Mouse (Mus musculus) brain, adult 2 months (tissue): ENCODE data around the gene Pth.
A peak's percentile ranks its signal among the peaks of the same experiment; 100 is the strongest.

Experiments used
- DNase-seq: peaks from one replicate; pipeline ENCODE4 v3.0.0; 2011; ENCODE audit warnings: low read depth, low spot score

The Pth gene

GRCm38 (mm10) chr7:113388470-113388869 lies at the start of gene Pth:
TSS of gene Pth (minus strand) at chr7:113388570.
- DNase-seq = no peak

DNA sequence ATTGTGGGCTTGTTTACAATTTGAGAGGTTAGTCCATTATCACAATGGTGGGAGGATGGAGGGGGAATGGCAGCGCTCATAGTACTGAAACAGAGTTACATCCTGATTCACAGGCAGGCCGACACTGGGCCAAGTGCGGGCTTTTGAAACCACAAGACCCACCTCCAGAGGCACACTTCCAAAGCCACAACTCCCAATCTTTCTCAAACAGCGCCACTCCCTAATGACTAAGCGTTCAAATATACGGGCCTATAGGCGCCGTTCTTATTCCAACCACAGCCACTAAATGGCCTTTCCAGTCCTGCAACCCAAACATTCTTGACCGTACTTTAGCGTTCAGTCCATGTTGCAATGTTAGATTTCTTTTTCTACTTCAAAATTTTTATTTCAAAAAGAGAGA lies 47.9 kb upstream of the Pth start:
- no peak for DNase-seq

DNA sequence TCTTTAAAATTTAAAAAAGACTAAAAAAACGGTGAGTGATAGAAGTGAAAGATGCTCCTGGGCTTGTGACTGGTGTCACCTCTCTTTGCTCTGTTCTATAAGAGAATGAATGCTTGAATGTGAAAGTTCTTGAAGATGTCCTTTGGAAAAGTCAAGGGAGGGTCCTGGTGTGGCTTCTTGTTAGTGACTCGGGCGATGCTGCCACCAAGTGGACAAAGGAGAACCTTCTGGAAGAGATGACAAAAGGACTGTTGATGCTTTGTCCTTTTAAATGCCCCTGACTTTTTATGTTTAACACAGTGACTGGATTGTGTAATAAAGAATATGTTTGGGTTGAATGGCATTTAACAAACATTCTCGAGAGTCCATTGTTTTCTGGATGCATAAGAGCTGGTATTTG lies 45.9 kb upstream of the Pth start:
- peak; percentile 79 for DNase-seq

DNA sequence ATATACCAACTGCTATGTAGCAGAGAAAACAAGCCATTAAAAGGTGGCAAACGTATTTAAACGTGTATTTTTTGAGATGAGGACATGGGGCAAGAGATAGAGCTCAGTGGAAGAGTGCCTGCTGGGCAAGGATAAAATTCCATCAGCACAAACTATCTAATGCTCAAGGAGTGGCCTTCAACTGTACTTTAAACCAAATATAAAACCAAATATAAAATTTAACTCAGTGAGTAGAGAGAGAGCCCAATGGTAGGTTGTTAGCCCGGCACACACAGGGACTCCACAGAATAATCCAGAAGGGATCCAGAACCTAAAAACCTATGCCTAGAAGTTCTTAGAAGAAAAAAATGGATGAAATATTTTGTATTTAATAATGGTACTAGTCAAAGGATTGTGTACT lies 45.1 kb upstream of the Pth start:
- DNase-seq = no peak

DNA sequence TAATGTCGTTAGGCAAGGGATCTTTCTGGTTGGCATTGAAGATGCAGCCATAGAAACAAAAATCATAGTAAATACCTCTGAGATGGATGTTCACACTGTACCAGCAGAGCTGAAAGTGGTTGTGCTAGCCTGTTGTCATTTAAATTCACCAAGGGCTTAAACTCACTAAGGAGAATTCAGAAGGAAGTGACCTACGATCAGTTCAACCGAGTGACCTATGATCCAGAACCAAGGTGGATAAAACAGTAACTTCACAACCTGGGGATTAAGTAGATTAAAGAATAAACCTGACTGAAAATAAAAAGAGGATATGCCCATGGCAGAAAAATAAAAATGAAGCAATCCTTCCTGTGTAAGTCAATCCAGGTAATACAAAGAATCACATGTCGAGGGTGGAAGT lies 44.5 kb upstream of the Pth start:
- no peak for DNase-seq

DNA sequence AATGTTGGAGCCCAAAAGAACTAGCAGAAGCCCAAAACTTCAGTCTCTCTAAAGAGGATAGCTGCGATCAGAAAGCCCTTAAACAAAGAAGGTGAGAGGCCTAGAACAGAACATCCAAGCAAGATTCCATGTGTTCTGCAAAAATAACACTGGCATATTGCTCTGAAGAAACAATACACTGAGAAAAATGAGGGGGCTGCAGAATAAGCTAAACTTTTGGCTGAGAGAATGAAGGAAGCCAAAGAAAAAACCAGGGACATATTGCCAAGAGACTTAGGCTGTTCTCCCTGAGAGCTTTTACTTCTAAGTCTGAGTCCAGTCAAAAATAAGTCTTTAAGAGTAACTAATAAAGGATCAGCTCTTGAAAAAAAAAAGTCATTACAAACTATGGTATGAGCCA lies 32.4 kb upstream of the Pth start:
- DNase-seq = peak; percentile 69

DNA sequence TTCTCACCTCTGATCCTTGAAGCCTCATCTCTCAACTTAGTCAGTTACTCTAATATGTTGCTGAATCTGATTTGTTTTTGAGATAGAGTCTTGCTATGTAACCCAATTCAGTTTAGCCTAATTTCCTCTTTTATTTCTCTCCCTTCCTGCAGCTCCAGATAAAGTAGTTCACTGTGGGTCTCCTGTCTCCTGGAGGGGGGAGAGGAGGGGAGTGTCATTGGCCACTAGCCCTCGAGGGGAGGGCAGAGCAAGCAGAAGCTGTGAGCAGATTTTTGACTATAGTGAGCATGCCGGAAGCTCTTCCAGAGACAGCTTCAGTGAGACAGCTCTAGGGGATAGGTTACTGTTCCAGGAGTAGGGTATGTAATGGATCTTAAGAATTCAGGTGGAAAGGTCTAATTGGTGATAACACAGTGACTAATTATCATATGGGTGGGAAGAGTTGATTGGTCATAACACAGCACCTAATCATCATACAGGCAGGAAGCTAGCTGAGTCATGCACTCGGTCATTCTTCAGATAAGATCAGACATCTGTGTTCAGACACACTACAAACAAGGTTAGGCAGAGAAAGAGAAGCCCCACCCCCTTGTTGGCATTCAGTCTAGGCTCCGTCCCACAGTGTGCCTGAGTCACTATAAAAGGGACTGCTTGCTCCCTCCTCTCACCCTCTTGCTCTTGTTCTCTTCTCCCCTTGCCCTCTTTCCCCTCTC lies 30.9 kb upstream of the Pth start:
- peak; percentile 48 for DNase-seq

- DNase-seq = no peak
Measured at GRCm38 (mm10) chr7:113416536-113416935, 28.2 kb upstream of the Pth start.

DNA sequence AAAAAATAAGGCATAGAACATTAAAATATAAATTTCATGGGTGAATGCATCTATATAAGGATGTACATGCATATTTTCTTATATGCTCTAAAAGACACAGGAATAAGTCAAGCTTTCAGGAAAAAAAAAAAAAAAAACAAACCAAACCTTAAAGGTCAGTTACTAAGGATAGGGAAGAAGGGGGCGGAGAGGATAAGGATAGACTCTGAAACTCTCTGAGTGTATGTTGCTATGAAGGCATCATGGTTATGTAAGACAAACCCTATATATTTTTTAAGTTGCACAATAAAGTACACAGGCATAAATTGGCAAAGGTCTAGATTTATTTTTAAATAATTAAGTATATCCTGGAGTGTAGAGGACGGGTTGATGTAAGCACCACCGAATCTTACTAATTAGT lies 26.9 kb upstream of the Pth start:
- DNase-seq = peak; percentile 51

GRCm38 (mm10) chr7:113408712-113409111 lies 20.3 kb upstream of the Pth start:
- DNase-seq = no peak

GRCm38 (mm10) chr7:113398083-113398482 lies 9.7 kb upstream of the Pth start:
- peak; percentile 84 for DNase-seq

- DNase-seq = no peak
Measured at GRCm38 (mm10) chr7:113396661-113397060, 8.3 kb upstream of the Pth start.

DNA sequence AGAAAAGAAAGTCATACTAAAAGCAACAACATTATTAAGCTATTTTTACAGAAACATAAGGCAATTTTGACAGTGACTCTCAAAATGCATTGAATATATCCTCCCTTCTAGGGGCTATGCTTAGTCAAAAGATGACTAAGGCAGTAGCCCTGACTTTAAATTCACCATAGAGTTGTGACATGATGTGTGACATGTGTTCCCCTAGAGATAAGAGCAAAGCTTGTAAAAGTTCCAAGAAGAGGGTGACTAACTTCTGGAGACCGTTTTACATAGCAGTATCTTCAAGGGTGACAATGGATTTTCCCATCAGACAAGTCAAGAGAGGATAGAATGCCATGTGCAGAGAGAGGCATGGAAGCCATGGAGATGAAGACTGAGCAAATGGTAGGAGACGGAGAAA lies 3.2 kb upstream of the Pth start:
- DNase-seq = peak; percentile 13

- peak; percentile 94 for DNase-seq
Measured at GRCm38 (mm10) chr7:113377875-113378658, 10.3 kb downstream of the Pth start.

DNA sequence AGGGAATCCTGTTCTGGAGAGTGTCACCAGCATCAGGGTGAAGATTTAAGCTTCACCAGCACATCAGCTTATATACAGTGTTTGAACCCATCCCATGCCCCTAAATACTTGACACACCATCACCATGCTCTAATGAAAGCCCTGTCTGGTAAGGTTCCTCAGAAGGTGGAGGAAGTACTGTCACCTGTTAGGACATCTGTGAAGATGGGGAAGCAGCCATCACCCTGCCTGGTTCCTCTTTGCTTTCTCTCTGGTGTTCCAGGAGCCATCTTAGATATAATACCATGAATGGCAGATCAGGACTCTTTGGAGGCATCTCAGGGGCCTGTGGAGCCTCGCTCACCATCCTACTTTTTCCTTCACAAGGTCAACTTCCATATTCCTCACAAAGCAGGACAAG lies 15.7 kb downstream of the Pth start:
- DNase-seq = no peak

DNA sequence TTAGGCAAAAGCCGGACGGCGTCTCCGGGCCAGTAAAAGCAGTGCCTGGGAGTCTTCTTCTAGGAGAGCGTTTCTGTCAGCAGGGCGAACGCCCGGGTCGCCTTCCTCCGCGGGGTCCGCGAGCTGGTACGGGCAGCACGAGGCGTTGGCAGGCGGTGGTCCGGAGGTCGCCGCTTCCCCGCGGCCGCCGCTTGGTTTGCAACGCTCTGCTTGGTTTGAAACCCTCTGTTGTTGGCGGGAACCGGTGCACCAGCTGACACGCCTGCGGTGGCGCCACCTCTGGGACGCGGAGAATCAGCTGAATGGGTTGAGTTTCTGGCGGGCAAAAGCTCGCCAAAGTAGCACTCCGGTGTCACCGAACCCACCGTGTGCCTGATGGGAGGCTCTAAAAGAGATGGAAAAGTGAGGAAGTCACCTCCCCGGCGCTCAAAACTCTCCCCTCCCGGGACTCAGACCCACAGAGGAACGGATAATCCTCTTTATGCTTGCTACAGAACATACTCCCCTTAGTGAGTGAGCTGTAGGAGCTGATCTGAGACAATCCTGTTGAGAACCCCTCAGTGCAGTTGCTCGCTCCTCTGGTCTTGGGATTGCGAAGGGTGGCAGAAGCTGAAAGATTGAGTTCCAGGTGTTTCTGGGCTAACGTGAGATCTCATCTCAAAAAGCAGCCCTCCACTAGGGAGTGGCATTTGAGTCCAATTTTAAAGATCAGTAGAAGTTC lies 18.6 kb downstream of the Pth start:
- peak; percentile 78 for DNase-seq

GRCm38 (mm10) chr7:113368746-113369619 lies 19.4 kb downstream of the Pth start, which contains the start of gene Btbd10:
TSS of gene Btbd10 (minus strand) at chr7:113369392.
- peak; percentile 99 for DNase-seq

- DNase-seq = no peak
Measured at GRCm38 (mm10) chr7:113367440-113367839, 20.9 kb downstream of the Pth start.

DNA sequence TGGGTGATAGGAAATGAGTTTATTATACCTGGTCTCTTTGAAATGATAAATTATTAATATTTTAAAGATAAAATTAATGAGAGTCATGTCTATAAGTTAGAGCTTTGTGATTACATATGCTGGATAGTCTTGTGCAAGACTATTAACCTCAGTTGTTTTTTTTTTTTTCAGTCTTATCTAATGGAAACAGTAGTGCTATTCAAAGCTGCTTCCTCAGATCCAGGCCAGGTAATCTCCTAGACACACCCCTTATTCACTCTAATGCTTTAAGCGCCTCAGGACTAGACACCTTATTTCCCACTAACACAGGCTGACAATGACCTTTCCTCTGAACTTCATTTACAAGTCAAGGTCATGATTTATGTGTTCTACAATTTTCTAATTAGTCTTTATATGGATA lies 39.3 kb downstream of the Pth start:
- no peak for DNase-seq

GRCm38 (mm10) chr7:113347694-113348093 lies 40.7 kb downstream of the Pth start:
- no peak for DNase-seq

DNA sequence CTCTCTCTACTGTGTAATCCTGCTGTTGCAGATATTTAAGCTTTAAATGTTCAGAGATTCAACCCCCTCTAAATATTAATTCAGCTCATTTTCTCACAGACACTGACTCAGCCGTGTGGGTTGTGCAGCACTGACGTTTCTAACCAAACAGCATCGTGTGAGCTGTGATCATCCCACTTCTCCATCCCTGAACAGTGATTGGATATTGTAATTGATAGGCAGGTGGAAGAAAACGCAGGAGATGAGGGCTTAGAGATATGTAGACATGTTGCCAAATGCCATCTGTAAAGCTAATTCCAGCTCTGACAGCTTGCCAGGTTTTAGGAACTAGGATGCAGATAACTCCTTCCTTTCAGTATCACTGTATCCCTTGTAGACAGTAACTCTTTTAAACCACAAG lies 41.1 kb downstream of the Pth start:
- DNase-seq = peak; percentile 98
